Mouse (Mus musculus) lung, postnatal 0 days (tissue): ENCODE results near the gene Myh8. TPM values are rescaled to one million over a fixed set of nuclear protein-coding genes. Genes with fewer than 3 reads are reported as not detected.

Experiments
- ATAC-seq: fragments of 200-750 bp; cut with Nextera tagmentation; 2 replicates; pipeline ENCODE4 v1.8.0; 2017; ENCODE audit warnings: moderate library complexity
- DNase-seq: peaks from one replicate; pipeline ENCODE4 v3.0.0-alpha.2; 2016; ENCODE audit warnings: low spot score
- H3K27ac ChIP-seq: fragments of 300-500 bp; sonication (generic); 2 replicates; pipeline ENCODE4 v1.5.1; 2014; ENCODE audit warnings: antibody characterized with exemption, mild to moderate bottlenecking, low read length, mixed read lengths
- H3K27me3 ChIP-seq: fragments of 300-500 bp; sonication (generic); replicated peaks from 2 replicates; pipeline ENCODE4 v1.6.1; 2014; ENCODE audit warnings: low read length, mixed read lengths; ENCODE audit not compliant: insufficient read depth
- H3K36me3 ChIP-seq: fragments of 300-500 bp; sonication (generic); 2 replicates; pipeline ENCODE4 v1.6.1; 2014; ENCODE audit warnings: low read length, mixed read lengths; ENCODE audit not compliant: insufficient read depth
- H3K4me1 ChIP-seq: fragments of 300-500 bp; sonication (generic); 2 replicates; pipeline ENCODE4 v1.6.1; 2014; ENCODE audit warnings: antibody characterized with exemption, low read depth, low read length, mixed read lengths; ENCODE audit not compliant: insufficient read depth
- H3K4me2 ChIP-seq: fragments of 300-500 bp; sonication (generic); replicated peaks from 2 replicates; pipeline ENCODE4 v1.6.1; 2014; ENCODE audit warnings: low read depth, mild to moderate bottlenecking, low read length, moderate library complexity, mixed read lengths
- H3K4me3 ChIP-seq: fragments of 300-500 bp; sonication (generic); 2 replicates; pipeline ENCODE4 v1.5.1; 2014; ENCODE audit warnings: low read depth, low read length
- H3K9ac ChIP-seq: fragments of 300-500 bp; sonication (generic); replicated peaks from 2 replicates; pipeline ENCODE4 v1.6.1; 2014; ENCODE audit warnings: low read depth, mild to moderate bottlenecking
- H3K9me3 ChIP-seq: fragments of 300-500 bp; sonication (generic); 2 replicates; pipeline ENCODE4 v1.6.1; 2016; ENCODE audit warnings: low read length, mixed read lengths
- CTCF ChIP-seq: IDR thresholded peaks from 2 replicates; pipeline ENCODE4 v1.5.1; 2016; ENCODE audit warnings: antibody characterized with exemption, mild to moderate bottlenecking
- EP300 ChIP-seq: IDR thresholded peaks from 2 replicates; pipeline ENCODE4 v1.6.1; 2016; ENCODE audit warnings: antibody characterized with exemption, mild to moderate bottlenecking, control low read depth
- WGBS: fragments of 180-500 bp; shearing (Covaris S2); extraction: QIAGEN DNeasy Blood & Tissue Kit; methylation state at CpG from one replicate; pipeline ENCODE4 v1.1.7; 2014; 5-methylcytosine and 5-hydroxymethylcytosine counted together
- polyA plus RNA-seq: library from polyadenylated mRNA; unstranded; fragments of >200 nt; fragmentation: Nextera tagmentation; extraction: Ambion mirVana; gene quantifications from 2 replicates; pipeline ENCODE4 v1.2.1, GENCODE M21; 2015

Gene Myh8
- polyA plus RNA-seq, 1 experiment from 2014 or later, result 0.18 TPM

- Histone ChIP-seq H3K9me3 (no peaks in the 10 kb centered on the region), H3K4me3 (no peak overlapping the region), H3K4me2 (no peak overlapping the region), H3K9ac (no peak overlapping the region), H3K27me3 (no peaks in the 10 kb centered on the region), H3K27ac (no peak overlapping the region), H3K36me3 (no peaks in the 10 kb centered on the region), H3K4me1 (no peaks in the 10 kb centered on the region)
- no peak for DNase-seq
- ATAC-seq, result no peak
- 35% methylated on average over 15 of the region's 15 CpGs for WGBS
- TF ChIP-seq CTCF, result no peak
- TF ChIP-seq EP300, result no peak
Observed at GRCm38 (mm10) chr11:67313733-67314452, 37.0 kb downstream of the Myh8 start.

DNA sequence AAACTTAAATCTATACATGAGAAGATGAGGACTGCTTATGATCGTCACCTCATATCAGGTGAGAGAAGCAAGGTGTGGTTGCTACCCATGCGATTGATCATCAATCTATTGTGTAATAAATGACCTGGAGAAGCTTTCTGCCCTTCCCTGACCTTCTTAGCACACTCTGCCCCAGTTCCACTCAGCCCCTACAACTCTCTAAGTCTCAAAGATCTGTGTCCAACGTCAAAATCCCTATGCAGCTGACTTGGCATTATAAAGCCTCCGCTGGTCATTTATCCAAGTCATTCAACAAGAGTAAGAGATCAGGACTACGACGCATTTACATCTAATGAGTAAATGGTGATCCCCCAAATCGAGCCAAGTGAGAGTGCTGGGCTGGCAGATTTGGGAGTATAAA lies 44.4 kb downstream of the Myh8 start, which contains the start of gene Myh13:
Gene Myh13, plus strand, starts transcription at position 301 of the 400 bp plus-strand sequence.
- H3K9me3 ChIP-seq, result no peaks in the 10 kb centered on the region
- no peak for DNase-seq
- no peaks in the 10 kb centered on the region for H3K27me3 ChIP-seq
- WGBS, result 80% methylated on average over 7 of the region's 7 CpGs
- H3K4me3 ChIP-seq, result no peak within 1 kb of the TSS
- no peak for TF ChIP-seq CTCF
- H3K27ac ChIP-seq, result no peak within 1 kb of the TSS
- H3K4me2 ChIP-seq, result no peak within 1 kb of the TSS
- no peak within 1 kb of the TSS for H3K9ac ChIP-seq
- H3K36me3 ChIP-seq, result no peaks in the 10 kb centered on the region
- no peak for ATAC-seq
- H3K4me1 ChIP-seq, result no peaks in the 10 kb centered on the region

DNA sequence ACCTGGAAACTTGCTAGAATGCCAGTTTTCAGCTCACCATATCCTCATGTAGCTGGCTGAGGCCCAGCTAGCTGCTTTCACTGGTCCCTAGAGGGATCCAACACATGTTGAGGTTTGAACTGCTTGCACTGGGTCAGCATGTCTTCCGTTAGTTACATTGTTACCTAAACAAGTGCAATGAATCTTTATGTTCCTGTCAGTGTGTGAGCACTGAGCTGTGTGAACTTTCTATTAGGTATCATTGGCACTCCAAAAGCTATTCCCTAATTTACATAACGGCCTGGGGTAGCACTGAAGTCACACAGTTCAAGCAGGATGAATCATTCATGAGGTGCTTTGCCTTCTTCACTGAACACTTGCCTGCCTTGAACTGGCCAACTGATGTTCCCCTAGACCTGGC lies 49.6 kb downstream of the Myh8 start:
- H3K4me2 ChIP-seq, result no peak overlapping the region
- no peaks in the 10 kb centered on the region for H3K4me1 ChIP-seq
- H3K27ac ChIP-seq, result no peak overlapping the region
- H3K4me3 ChIP-seq, result no peak overlapping the region
- DNase-seq (no peak), ATAC-seq (no peak)
- no peak for TF ChIP-seq EP300
- no peak for TF ChIP-seq CTCF
- no peaks in the 10 kb centered on the region for H3K36me3 ChIP-seq
- H3K27me3 ChIP-seq, result no peaks in the 10 kb centered on the region
- H3K9me3 ChIP-seq, result no peaks in the 10 kb centered on the region
- 71% methylated on average over 2 of the region's 2 CpGs for WGBS
- no peak overlapping the region for H3K9ac ChIP-seq

- Histone ChIP-seq H3K36me3 (no peaks in the 10 kb centered on the region), H3K9me3 (no peaks in the 10 kb centered on the region), H3K9ac (no peak overlapping the region), H3K4me3 (no peak overlapping the region), H3K27ac (no peak overlapping the region), H3K4me2 (no peak overlapping the region), H3K27me3 (no peaks in the 10 kb centered on the region), H3K4me1 (no peaks in the 10 kb centered on the region)
- DNase-seq (no peak), ATAC-seq (no peak)
- 77% methylated on average over 3 of the region's 3 CpGs for WGBS
- TF ChIP-seq CTCF (no peak), EP300 (no peak)
Observed at GRCm38 (mm10) chr11:67344556-67344955, 67.6 kb downstream of the Myh8 start.

GRCm38 (mm10) chr11:67345186-67345855 lies 68.4 kb downstream of the Myh8 start:
- no peak for ATAC-seq
- H3K9me3 ChIP-seq, result no peaks in the 10 kb centered on the region
- no peak for TF ChIP-seq EP300
- no peak for TF ChIP-seq CTCF
- no peaks in the 10 kb centered on the region for H3K27me3 ChIP-seq
- H3K9ac ChIP-seq, result no peak overlapping the region
- WGBS, result 59% methylated on average over 2 of the region's 2 CpGs
- no peak overlapping the region for H3K4me3 ChIP-seq
- no peak for DNase-seq
- no peak overlapping the region for H3K4me2 ChIP-seq
- H3K36me3 ChIP-seq, result no peaks in the 10 kb centered on the region
- H3K27ac ChIP-seq, result no peak overlapping the region
- no peaks in the 10 kb centered on the region for H3K4me1 ChIP-seq

DNA sequence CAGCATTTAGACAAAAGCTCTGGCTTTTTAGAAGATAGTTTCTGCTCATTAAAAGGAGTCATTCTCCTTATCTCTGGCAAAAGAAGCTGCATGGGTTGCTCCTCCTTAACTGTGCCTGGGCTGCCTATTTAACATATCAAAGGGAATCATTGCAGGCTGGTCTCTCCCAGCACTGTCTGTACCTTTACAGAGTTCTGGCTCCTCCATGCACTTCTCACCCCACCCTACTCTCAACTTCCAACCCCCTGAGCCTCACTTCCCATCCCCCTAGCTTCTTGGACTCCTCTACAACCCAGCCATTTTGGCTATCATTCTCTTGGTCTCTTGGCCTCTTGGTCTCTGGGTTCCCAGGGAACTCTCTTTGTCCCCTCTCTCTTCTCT lies 68.9 kb downstream of the Myh8 start:
- Histone ChIP-seq H3K27me3 (no peaks in the 10 kb centered on the region), H3K4me3 (no peak overlapping the region), H3K9ac (no peak overlapping the region), H3K4me2 (no peak overlapping the region), H3K27ac (no peak overlapping the region), H3K4me1 (no peaks in the 10 kb centered on the region), H3K9me3 (no peaks in the 10 kb centered on the region), H3K36me3 (no peaks in the 10 kb centered on the region)
- TF ChIP-seq EP300 (no peak), CTCF (no peak)
- DNase-seq, result no peak
- no peak for ATAC-seq
